Mouse (Mus musculus) thymus, adult 2 months (tissue): ENCODE data around the gene 2410004B18Rik. TPM values are rescaled to one million over a fixed set of nuclear protein-coding genes. Genes with fewer than 3 reads are reported as not detected.
A peak's percentile ranks its signal among the peaks of the same experiment; 100 is the strongest.

Experiments
- DNase-seq: peaks from one replicate; pipeline ENCODE4 v3.0.0; 2021
- H3K27ac ChIP-seq: fragments of 200-500 bp; 2 replicates; pipeline ENCODE4 v1.5.1; 2012; ENCODE audit warnings: low read length, control low read depth; ENCODE audit not compliant: control insufficient read depth, insufficient read depth
- H3K27me3 ChIP-seq: fragments of 200-500 bp; 2 replicates; pipeline ENCODE4 v1.6.1; 2012; ENCODE audit warnings: mild to moderate bottlenecking, low read length, moderate library complexity, mixed read lengths; ENCODE audit not compliant: control insufficient read depth, insufficient read depth
- H3K36me3 ChIP-seq: fragments of 200-500 bp; 2 replicates; pipeline ENCODE4 v1.6.1; 2012; ENCODE audit warnings: mild to moderate bottlenecking, low read length, moderate library complexity; ENCODE audit not compliant: control insufficient read depth, insufficient read depth
- H3K4me1 ChIP-seq: fragments of 200-500 bp; replicated peaks from 2 replicates; pipeline ENCODE4 v1.6.1; 2012; ENCODE audit warnings: low read length; ENCODE audit not compliant: control insufficient read depth, insufficient read depth
- H3K4me3 ChIP-seq: fragments of 200-500 bp; 2 replicates; pipeline ENCODE4 v1.5.1; 2012; ENCODE audit warnings: mild to moderate bottlenecking, low read length, control low read depth, moderate library complexity; ENCODE audit not compliant: control insufficient read depth, insufficient read depth
- CTCF ChIP-seq: fragments of 200-500 bp; IDR thresholded peaks from 2 replicates; pipeline ENCODE4 v1.5.1; 2012; ENCODE audit warnings: mild to moderate bottlenecking, control low read depth, low read length, moderate library complexity, borderline replicate concordance; ENCODE audit not compliant: control insufficient read depth, poor library complexity, insufficient read depth; ENCODE audit errors: extremely low read depth
- POLR2A ChIP-seq: fragments of 200-500 bp; IDR thresholded peaks from 2 replicates; pipeline ENCODE4 v1.6.1; 2012; ENCODE audit warnings: mild to moderate bottlenecking, low read length, control low read depth, moderate library complexity; ENCODE audit not compliant: control insufficient read depth, poor library complexity, insufficient read depth; ENCODE audit errors: extremely low read depth
- WGBS: fragments of 180-500 bp; shearing (Covaris S2); methylation state at CpG from one replicate; pipeline ENCODE4 v1.1.7; 2018; 5-methylcytosine and 5-hydroxymethylcytosine counted together
- polyA plus RNA-seq: library from polyadenylated mRNA; depleted of rRNA; stranded (reverse); fragments of >200 nt; gene quantifications from 2 replicates; pipeline ENCODE4 v1.2.3, GENCODE M21; 2012

The 2410004B18Rik gene
- polyA plus RNA-seq, 1 experiment, result 20.6 TPM

GRCm38 (mm10) chr3:145929525-145930400 is 8.1 kb upstream of the 2410004B18Rik start:
- Histone ChIP-seq H3K27me3 (no peaks in the 10 kb centered on the region), H3K4me3 (no peak overlapping the region), H3K36me3 (peaks cover 37% of the 10 kb centered on the region), H3K4me1 (peaks cover 5% of the 10 kb centered on the region), H3K27ac (no peak overlapping the region)
- 78% methylated on average over 7 of the region's 7 CpGs for WGBS
- TF ChIP-seq POLR2A (no peak), CTCF (no peak)
- no peak for DNase-seq

DNA sequence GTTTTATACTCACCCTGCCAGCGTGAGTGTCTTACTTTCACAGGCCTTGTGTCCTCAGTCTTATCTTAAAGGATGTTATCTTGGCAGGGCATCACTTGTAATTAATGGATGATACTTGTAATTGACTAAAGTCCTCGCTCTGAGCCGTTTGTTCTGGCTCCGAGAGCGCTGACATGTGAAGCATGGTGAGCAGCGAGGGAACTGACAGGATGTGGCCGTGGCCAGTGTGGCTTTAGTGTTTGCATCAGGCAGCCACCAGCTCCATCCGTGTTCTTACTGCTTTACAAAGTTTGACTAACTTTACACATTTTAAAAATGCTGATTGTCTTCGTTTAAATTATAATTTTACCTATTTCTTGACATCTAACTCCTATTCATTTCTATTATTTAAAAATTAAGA is 4.0 kb upstream of the 2410004B18Rik start:
- Histone ChIP-seq H3K27ac (no peak overlapping the region), H3K36me3 (peaks cover 37% of the 10 kb centered on the region), H3K4me1 (peaks cover 5% of the 10 kb centered on the region), H3K4me3 (no peak overlapping the region), H3K27me3 (no peaks in the 10 kb centered on the region)
- WGBS, result 9% methylated on average over 9 of the region's 9 CpGs
- no peak for TF ChIP-seq CTCF
- TF ChIP-seq POLR2A, result no peak
- DNase-seq, result no peak

DNA sequence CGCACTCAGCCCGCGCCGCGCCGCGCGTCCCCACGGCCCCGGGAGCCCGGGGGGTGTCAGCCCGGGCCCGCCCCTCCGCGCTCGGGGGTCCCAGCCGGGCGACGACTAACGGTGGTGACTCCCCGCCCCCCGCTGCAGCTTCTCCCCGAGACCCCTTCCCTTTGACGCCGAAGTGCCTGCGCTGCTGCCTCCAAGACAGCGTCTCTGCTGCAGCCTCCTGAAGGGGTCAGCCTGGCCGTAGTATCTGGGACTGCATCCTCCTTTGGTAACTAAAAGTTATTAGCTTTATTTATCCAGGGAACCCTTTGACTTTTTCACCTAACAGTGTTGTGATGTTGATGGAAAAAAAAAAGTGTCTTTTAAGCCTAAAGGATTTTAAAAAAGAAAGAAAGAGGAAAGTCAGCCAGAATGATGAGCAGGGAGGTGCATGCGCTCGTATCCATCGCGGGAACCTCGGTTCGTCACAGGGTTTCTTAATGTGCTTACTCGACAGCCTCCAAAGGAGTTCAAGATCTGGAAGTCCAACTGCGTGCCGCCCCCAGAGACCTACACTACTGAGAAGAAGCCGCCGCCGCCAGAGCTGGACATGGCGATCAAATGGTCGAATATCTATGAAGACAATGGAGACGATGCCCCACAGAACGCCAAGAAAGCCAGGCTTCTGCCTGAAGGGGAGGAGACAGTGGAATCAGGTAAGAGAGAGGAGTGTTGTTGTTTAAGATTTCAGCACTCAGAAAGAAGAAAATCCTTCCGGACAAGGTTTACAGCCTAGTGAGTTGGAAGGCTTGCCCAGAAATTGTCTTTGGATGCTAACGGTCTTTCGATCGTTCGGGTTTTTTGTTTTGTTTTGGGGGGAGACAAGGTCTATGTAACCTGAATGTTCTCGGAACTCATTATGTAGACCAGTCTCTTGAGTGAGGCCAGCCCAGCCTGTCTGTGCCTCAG is 863 bp downstream of the 2410004B18Rik start:
- peaks cover 12% of the 10 kb centered on the region for H3K36me3 ChIP-seq
- H3K27ac ChIP-seq, result no peak overlapping the region
- WGBS, result 23% methylated on average over 50 of the region's 50 CpGs
- H3K27me3 ChIP-seq, result no peaks in the 10 kb centered on the region
- peak; percentile 39 for DNase-seq
- peak overlapping the region; percentile 94 for H3K4me3 ChIP-seq
- H3K4me1 ChIP-seq, result peaks cover 14% of the 10 kb centered on the region
- no peak for TF ChIP-seq CTCF
- TF ChIP-seq POLR2A, result no peak

DNA sequence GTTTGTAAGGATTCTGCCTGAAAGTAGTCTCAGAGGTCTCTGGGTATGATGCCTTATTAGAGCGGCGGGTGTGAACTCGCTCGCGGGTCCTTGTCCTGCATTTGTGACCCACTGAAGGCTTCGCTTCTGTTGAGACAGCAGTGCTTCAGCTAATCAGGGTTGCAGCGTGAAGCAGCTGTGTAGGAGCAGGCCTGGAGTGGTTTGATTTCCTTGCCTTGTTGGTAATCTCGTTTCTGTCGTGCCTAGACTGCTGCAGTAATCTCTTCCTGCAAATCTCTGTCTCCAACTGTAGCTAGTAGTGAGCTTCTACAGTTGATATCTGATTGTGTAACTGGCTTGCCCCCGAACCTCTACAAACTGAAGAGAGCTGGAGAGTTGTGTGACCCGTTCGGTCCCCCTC is 1.6 kb downstream of the 2410004B18Rik start:
- DNase-seq, result no peak
- TF ChIP-seq POLR2A (no peak), CTCF (peak; percentile 14; the same call in 1 of the 2 replicates)
- peaks cover 19% of the 10 kb centered on the region for H3K36me3 ChIP-seq
- H3K27me3 ChIP-seq, result no peaks in the 10 kb centered on the region
- H3K4me1 ChIP-seq, result peaks cover 12% of the 10 kb centered on the region
- no peak overlapping the region for H3K4me3 ChIP-seq
- no peak overlapping the region for H3K27ac ChIP-seq
- WGBS, result 81% methylated on average over 12 of the region's 12 CpGs

DNA sequence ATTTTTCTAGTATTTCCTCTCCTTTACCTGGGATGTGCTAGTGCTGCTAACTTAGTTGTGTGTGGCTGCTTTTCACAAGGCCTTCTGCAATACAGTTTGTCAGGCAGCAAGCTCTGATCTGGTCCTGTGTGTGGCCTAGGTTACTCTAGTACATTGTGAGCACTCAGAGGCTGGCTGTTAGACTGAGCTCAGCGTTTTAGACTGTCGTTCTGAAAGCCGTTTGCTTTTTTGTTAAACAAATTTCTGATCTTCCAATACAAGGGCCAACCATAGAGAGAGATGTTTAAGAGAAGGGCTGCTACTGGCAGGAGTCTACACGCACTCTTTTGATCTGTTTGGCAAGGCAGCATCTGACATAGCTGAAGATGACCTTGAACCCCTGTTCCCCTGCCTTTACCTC is 2.2 kb downstream of the 2410004B18Rik start:
- no peak for TF ChIP-seq POLR2A
- no peak for TF ChIP-seq CTCF
- WGBS, result 92% methylated on average over 4 of the region's 4 CpGs
- no peaks in the 10 kb centered on the region for H3K27me3 ChIP-seq
- no peak overlapping the region for H3K4me3 ChIP-seq
- H3K4me1 ChIP-seq, result peaks cover 12% of the 10 kb centered on the region
- peaks cover 25% of the 10 kb centered on the region for H3K36me3 ChIP-seq
- no peak for DNase-seq
- H3K27ac ChIP-seq, result no peak overlapping the region

DNA sequence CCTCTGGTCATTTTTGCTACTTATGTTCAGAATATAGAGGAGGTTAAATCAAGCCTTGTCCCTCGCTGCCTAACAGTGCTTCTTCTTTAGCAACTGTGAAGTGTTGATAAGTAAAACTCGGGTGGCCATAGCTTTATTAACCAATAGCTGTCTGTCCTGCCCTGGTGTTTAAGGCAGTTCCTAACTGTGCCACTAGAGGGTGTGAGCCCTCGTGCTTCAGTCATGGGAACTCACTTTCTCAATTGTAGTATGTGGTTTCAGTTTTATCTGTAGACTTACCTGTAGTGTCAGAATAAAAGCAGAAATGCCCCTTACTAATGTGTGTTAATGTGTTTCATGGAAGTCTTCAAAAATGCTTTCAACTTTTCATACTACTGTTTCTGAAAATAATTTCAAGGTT is 4.2 kb downstream of the 2410004B18Rik start:
- WGBS, result 7% methylated on average over 3 of the region's 3 CpGs
- TF ChIP-seq CTCF (no peak), POLR2A (no peak)
- H3K27ac ChIP-seq, result no peak overlapping the region
- peaks cover 12% of the 10 kb centered on the region for H3K4me1 ChIP-seq
- peak; percentile 66 for DNase-seq
- peaks cover 28% of the 10 kb centered on the region for H3K36me3 ChIP-seq
- no peaks in the 10 kb centered on the region for H3K27me3 ChIP-seq
- H3K4me3 ChIP-seq, result no peak overlapping the region
